Mouse (Mus musculus): ENCODE results near the gene Dnah2.

The Dnah2 gene

DNA sequence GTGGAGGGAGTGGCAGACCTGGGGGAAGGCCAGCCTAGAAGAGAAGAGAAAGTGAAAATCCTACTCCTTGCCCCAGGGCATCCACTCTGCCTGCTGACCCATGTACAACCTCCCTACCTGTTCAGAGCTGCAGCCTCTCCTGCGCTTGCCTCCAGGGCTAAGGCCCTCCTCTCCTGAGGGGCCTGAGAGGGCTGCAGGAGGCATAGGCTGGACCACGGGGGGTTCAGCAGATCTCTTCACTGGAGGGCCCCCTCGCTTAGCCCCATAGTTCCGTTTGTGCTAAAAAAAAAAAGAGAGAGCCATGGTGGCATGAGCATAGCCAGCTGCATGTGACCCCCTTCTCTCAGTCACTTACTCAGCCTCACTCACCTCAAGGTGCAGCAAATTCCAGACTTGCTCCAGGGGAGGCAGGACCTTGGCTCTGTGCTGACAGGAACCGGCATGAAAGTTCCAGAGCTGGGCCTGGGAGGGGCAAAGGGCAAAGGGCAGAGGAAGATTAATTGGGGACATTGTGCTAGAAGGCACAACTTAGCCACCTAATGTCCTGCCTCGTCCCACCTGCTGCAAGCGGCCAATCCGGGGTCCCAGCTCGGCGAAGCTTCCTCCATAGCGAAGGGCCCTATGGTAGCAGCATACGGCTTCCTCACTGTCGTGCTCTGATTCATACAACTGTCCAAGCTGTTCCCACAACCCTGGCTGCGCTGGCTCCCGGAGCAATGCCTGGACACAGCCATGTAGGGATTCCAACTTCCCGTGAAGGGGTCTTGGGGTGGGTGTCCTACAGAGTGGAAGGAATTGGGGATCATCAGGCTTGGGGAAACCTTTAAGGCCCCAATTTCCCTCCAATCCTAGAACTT, 141.8 kb downstream of the Dnah2 start:
- in situ Hi-C loops (cut with MboI; ENCODE audit: low pct_unique_long_range_greater_than_20kb in 1 of 2, low sequenced_read_pairs in 2 of 2, unreplicated experiment in 1 of 2), result loop anchor here in 1 of 2 experiments (25.0 kb wide), 2 partner anchors 205 to 305 kb away; partner anchors contain the start of genes Atp1b2, Sat2 and Shbg

DNA sequence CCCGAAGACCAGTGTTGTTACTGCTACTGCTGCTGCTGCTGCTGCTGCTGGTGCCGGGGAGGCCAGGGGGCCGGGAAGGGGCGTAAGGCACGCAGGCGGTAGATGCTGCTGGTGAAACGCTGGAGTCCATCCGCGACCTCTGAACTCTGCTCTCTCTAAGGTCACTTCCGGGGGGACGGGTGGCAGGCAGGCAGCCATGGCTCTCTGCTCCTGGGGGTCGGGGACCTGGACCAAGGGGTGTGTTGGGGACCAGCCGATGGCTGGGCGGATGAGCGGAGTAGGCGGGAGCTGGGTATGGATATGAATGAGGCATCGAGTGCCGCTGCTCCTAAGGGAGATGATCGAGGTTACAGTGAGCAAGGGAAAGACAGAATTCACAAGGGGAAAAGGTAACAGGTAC, 142.6 kb downstream of the Dnah2 start:
- in situ Hi-C loops (cut with MboI; ENCODE audit: low pct_unique_long_range_greater_than_20kb in 1 of 2, low sequenced_read_pairs in 2 of 2, unreplicated experiment in 1 of 2), result loop anchor here in 1 of 2 experiments (25.0 kb wide), 2 partner anchors 206 to 306 kb away; partner anchors contain the start of genes Atp1b2, Sat2 and Shbg

DNA sequence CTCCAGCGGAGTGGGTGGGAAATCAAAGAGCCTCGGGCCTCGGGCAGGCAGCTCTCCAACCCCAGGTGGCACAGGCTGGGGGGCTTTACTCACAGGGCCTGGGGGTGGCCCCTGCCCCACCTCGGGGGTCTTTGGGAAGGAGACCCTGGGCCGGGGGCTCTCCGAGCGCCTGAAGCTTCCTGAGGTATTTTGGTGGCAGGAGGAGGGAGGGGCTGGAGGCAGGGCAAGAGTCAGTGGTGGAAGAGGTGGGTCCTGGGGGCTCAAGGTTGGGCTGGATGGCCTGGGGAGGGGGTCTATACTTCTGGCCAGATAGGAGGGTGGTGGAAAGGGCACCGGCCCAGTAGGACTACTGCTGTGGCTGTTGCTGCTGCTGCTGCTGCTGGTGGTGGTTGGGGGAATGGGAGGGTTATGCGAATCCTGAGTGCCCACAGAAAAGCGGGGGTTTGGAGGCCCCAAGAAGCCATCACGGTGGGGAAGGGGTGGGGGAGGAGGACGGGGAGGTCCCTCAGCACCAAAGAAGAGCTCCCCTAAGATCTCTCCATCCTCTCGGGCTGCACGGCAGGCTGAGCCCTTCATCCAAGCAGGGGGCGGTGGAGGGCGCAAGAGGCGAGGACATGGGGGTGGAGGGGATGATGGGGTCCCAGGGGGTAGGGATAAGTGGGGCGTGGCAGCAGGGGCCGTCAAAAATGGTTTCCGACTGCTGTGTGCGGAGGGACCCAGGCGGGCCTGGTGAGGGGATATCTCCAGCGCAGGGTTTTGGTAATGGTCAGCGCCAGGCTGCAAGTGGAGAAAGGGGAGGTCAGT, 143.3 kb downstream of the Dnah2 start:
- in situ Hi-C loops (cut with MboI; ENCODE audit: low pct_unique_long_range_greater_than_20kb in 1 of 2, low sequenced_read_pairs in 2 of 2, unreplicated experiment in 1 of 2), result loop anchor here in 1 of 2 experiments (25.0 kb wide), 2 partner anchors 207 to 307 kb away; partner anchors contain the start of genes Atp1b2, Sat2 and Shbg

DNA sequence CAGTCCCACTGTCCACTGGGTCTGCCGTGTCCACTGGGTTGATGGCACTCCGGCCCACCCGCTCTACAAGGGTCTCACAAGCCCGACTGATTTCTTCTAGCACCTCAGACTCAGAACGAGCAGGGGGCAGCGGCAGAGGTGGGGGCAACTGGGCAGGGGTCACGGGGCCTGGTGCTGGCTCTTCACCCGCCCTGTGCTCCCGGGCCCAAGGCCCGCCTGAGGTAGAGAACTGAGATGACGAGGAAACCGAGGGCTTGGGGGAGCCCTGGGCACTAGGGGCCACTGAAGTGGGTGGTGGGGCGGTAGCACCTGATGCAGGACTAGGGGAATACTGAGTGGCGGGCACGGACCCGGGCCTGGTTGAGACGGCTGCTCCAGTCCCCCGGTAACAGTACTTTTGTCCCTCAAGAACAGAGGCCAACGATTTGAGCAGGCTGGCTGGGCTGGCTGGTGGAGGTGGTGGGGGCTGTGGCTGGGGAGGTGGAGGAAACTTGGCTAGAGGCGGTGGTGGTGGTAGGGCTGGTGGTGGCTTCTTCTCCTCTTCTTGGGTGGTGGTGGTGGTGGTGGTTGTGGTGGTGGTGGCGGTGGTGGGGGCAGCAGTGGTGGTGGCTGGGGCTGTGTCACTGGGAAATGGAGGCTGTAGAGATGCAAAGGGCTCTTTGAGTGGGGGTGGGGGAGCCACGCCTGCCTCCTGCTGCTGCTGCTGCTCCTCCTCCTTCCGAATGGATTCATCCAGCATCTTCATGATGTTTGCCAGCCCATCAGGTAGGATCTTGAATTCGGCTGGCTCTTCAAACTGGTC, 144.1 kb downstream of the Dnah2 start:
- in situ Hi-C loops (cut with MboI; ENCODE audit: low pct_unique_long_range_greater_than_20kb in 1 of 2, low sequenced_read_pairs in 2 of 2, unreplicated experiment in 1 of 2), result loop anchor here in 1 of 2 experiments (25.0 kb wide), 2 partner anchors 208 to 308 kb away; partner anchors contain the start of genes Atp1b2, Sat2 and Shbg

DNA sequence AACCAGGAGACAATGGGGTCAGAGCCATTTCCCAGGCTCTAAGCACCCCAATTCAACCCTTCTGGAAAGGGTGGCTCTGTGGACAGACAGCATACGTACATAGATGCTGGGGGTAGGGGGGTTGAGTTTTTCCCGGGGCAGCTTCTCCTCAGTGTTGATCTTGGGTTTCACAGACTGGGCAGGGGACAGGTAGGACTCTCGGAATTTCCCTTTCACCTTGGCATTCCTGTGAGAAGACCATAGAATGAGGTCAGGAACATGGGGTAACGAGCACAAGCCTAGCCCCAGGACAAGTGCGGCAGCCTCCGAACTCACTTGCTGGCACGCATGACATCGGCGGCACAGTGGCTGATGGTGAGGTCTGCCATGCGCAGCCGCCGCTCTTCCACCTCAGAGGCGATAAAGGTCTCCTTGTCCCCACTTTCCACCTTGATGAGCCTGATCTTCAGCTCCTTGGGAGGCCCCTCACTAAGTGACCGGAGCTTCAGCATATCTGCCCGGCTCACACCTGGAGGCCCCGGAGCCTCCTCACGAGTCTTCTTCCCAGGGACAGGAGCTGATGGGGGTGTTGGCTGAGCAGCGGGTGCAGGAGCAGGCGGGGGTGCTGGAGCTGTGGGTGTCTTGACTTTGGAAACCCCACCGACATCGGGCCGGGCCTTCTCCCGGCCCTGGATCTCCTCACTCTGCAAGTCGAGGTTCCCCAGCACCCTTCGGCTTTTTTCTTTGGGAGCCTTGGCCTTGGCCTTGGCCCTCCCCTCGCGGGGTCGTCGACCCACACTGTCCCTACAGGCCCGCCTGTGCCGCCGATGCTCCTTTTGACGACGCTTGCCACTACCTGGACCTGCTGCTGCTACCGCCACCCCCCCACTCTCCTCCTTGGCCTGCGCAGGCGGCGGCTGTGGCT, 145.0 kb downstream of the Dnah2 start:
- in situ Hi-C loops (cut with MboI; ENCODE audit: low pct_unique_long_range_greater_than_20kb in 1 of 2, low sequenced_read_pairs in 2 of 2, unreplicated experiment in 1 of 2), result loop anchor here in 1 of 2 experiments (25.0 kb wide), 2 partner anchors 208 to 308 kb away; partner anchors contain the start of genes Atp1b2, Sat2 and Shbg

DNA sequence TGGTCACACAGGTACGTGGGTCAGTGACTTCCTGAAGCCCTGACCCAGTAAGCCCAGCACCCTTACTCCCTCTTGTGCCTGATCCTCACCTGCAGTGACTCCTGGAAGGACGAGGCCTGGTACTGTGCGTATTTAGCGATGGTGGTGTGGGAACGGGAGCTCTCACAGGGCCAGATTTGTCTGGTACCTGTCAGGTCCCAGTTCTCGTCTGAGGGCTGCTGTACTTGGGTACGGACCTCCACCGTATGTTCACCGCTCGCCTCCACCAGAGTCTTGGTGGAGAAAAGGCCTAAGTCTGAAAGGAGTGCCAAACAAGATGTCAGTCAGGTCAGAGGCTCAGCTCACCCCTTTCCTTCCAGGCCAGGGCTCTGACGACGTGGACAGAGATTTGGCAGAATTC, 146.9 kb downstream of the Dnah2 start:
- in situ Hi-C loops (cut with MboI; ENCODE audit: low pct_unique_long_range_greater_than_20kb in 1 of 2, low sequenced_read_pairs in 2 of 2, unreplicated experiment in 1 of 2), result loop anchor here in 1 of 2 experiments (25.0 kb wide), 2 partner anchors 210 to 310 kb away; partner anchors contain the start of genes Atp1b2, Sat2 and Shbg

DNA sequence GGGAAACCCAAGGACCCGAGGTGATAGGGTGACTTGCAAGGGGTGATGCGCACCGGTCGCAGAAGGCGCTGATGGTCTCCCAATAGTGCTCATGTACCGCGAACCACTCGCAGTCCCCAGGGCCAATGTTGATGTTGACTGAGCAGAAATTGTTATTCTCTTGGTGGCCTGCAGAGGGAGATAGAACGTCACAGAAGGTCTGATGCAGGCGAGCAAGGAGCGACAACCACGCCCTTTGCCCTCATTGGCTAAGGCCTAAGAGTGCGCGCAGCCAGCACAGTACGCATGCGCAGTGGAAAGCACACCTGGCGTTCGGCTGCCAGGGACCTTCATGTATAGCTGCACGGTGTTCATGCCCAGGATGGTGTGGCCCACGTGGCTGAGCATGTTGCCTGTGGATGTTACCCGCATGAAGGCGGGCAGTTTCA, 147.7 kb downstream of the Dnah2 start:
- in situ Hi-C loops (cut with MboI; ENCODE audit: low pct_unique_long_range_greater_than_20kb in 1 of 2, low sequenced_read_pairs in 2 of 2, unreplicated experiment in 1 of 2), result loop anchor here in 1 of 2 experiments (25.0 kb wide), 2 partner anchors 211 to 311 kb away; partner anchors contain the start of genes Atp1b2, Sat2 and Shbg

DNA sequence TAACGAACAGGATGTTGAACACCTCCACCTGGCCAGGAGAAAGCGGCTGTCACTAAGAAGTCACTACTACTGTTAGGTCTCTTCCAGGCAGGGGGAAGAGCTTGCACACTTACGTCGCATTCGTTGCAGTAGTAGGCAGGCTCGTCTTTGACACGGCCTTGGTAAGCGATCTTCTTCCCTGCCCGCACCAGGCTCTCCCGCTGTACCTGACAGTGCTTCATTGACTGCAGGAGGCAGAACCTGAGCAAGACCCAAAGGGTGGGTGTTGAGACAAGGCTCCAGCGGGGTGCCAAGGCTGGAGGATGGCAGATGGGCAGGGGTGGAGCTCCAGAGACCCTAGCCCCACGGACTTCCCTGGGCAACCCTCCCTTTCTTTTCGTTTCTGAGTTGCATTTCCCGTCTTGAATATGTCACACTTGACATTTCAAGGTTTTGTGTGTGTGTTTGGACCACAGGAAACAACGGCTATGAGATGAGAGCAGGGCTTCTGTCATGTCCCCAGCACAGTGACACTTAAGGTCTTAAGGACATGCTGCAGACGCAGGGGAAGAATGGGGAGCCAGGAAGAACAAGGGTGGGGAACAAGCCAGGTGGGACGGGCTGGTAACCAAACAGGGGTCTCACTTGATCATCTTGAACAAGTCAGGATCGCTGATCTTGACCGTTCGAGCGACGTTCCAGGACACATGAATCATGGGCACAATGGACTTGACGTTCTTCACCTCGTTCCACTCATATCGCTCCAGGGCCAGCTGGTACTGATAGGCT, 148.6 kb downstream of the Dnah2 start:
- in situ Hi-C loops (cut with MboI; ENCODE audit: low pct_unique_long_range_greater_than_20kb in 1 of 2, low sequenced_read_pairs in 2 of 2, unreplicated experiment in 1 of 2), result loop anchor here in 1 of 2 experiments (25.0 kb wide), 2 partner anchors 212 to 312 kb away; partner anchors contain the start of genes Atp1b2, Sat2 and Shbg

DNA sequence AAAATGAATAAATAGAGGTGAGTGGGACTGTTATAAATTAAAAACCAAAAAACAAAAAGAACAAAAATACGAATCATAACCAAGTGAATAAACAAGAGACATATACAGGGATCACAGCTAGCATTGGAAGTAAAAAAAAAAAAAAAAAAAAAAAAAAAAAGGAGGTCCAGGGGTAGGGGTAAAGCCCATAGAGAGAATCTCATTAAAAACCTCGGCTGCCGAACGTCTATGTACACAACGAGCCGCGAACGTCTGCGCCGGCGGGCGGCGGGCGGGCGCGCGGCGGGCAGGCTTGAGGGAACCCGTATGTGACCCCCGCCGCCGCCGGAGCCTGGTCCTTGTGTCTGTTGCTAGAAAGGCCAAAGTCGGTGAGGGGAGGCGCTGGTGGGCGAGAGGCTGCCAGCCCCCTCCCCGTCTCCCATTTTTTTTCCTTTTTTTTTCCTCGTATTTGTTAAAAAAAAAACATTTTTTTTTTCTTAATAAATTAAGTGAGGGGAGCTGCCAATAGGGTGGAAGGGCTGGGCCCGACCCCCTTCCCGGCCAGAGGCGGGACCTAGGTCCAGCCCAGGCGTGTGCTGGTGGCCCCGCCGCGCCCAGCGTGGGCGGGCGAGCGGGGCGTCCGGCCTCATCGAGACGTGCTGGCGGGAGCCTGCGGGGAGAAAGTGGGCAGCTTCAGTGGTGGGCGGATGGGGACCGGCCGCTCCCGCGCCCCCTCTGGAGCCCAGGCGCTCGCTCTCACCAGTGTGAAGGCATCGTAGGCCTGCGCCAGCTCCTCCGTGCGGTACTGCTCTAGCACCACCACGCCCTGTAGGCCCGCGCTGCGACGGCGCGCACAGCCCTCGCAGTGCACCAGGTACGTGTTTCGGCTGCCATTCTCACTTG, 149.5 kb downstream of the Dnah2 start:
- in situ Hi-C loops (cut with MboI; ENCODE audit: low pct_unique_long_range_greater_than_20kb in 1 of 2, low sequenced_read_pairs in 2 of 2, unreplicated experiment in 1 of 2), result loop anchor here in 1 of 2 experiments (25.0 kb wide), 2 partner anchors 213 to 313 kb away; partner anchors contain the start of genes Atp1b2, Sat2 and Shbg

DNA sequence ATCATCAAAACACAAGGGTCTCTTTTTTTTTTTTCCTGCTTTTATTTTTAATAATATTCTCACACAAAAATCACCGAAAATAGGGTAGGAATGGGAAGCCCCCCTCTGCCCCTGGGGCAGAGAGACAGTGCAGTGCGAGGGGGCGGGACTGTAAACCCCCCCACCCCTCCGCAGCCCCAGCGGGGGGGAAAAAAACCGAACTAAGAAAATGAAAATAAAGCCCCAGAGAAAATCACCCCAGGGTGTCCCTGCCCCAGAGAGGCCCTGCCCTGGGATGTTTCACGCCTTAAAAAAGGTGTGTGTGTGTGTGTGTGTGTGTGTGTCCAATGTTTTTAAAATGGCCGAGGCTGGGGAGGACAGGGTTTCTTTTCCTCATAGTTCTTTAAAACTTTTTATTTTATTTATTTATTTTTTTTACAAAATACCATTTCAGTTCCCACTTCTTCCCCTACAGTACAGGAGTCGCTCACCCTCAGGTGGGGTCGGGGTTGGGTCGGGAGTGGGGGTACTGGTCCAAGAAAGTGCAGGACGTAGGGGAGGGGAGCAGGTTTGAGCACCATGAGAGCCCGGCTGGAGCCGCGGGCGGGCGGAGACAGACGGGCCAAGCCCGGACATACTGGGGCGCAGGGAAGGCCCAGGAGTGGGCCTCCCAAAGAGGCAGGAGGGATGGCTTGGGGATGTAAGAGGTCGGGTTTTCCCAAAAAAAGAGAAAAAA, 150.3 kb downstream of the Dnah2 start:
- in situ Hi-C loops (cut with MboI; ENCODE audit: low pct_unique_long_range_greater_than_20kb in 1 of 2, low sequenced_read_pairs in 2 of 2, unreplicated experiment in 1 of 2), result no loop called here

DNA sequence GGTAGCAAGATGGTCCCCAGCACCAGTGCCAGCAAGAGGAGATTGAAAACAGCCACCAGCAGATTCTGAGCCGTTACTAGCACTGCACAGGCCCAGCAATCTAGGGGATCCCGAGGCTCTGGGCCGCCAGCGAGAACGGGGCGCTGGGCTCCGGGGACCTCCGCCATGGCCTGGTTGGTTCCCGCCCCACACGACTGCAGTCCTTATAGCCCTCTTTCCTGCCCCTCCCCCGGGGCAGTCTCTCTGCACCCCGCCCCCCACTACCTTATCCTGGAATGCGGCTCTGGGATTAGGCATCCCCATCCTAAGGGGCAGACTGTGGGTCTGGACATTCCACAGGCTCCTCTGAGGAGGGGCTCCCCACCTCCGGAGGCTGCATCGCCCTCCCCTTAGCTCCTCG, 150.9 kb downstream of the Dnah2 start, which contains the start of gene Tmem88:
Tmem88 (minus strand) TSS at position 176 of the 400 bp plus-strand sequence.
- in situ Hi-C loops (cut with MboI; ENCODE audit: low pct_unique_long_range_greater_than_20kb in 1 of 2, low sequenced_read_pairs in 2 of 2, unreplicated experiment in 1 of 2), result no loop called here

DNA sequence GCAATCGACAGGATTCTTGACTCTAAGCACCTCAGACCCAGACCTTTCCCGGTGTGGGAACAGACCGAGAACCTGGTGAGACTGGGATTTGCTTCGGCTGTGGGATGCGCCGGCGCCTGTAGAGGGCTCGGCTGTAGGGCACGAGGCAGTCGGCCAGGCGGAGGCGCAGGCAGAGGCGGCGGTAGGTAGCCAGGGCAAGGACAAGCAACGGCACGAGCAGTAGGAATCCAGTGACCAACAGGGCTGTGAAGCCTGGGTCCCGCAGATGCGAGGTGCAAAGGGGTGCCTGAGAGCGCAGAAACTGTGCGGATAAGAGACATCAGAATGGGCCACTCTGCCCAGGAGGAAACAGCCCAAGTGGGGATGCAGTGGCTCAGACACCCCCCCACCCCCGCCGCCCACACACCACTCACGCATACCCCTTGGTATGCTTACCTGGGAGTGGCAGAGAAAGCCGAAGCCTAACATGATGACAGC, 151.3 kb downstream of the Dnah2 start:
- in situ Hi-C loops (cut with MboI; ENCODE audit: low pct_unique_long_range_greater_than_20kb in 1 of 2, low sequenced_read_pairs in 2 of 2, unreplicated experiment in 1 of 2), result no loop called here

DNA sequence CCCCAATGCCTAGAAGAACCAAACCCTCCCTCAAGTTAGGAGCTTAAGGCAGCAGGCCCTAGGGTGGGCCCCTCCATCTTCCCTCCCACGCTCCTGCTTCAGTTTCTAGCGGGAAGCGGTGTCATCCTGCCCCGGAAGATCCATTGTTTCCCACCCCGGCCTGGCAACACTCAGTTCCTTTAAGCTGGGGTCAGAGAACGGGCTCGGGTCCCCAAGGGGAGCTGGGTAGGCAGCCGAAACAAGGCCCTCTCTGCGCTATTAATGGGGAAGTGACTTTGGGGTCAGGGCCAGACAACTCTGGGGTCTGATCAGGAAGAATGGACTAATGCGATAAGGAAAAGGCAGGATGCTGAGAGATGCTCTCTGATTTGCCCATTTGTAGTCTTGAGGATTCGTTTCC, 152.1 kb downstream of the Dnah2 start:
- in situ Hi-C loops (cut with MboI; ENCODE audit: low pct_unique_long_range_greater_than_20kb in 1 of 2, low sequenced_read_pairs in 2 of 2, unreplicated experiment in 1 of 2), result no loop called here

DNA sequence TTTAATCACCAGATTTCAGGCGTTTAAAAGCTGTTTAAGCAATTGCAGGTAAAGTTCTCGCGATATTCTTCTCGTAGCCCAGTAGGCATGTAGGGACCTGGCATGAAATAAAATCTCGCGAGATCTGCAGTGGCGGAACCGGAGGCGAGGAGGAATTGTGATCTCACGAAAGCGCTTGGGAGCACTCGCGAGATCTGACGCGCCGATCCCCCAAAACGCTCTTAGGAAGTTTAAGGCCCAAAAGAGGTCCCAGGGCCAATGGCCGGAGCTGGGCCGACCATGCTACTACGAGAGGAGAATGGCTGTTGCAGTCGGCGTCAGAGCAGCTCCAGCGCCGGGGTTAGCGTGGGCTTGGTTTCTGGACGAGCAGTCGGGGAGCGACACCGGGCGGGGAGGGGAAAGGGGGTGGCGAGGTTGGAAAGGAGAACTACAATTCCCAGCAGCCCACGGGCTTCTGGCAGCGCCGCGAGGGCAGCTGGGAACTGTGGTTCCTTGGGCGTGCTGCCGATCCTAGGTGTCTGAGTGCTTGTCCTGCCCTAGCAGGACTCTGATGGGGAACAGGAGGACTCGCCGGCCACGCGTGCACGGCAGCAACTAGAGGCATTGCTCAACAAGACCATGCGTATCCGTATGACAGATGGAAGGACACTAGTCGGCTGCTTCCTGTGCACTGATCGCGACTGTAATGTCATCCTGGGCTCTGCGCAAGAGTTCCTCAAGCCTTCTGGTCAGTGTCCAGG, 153.1 kb downstream of the Dnah2 start:
- in situ Hi-C loops (cut with MboI; ENCODE audit: low pct_unique_long_range_greater_than_20kb in 1 of 2, low sequenced_read_pairs in 2 of 2, unreplicated experiment in 1 of 2), result no loop called here

Measured in mouse embryonic stem cell (cell line).